Mouse (Mus musculus) E14TG2a.4 (cell line): ENCODE data around the gene Kmt5b.

ENCODE experiments used
- CTCF ChIP-seq: conservative IDR thresholded peaks from 2 replicates; pipeline ENCODE4 v1.5.1; 2014; ENCODE audit warnings: low read length
- NANOG ChIP-seq: IDR thresholded peaks from 2 replicates; pipeline ENCODE4 v1.6.1; 2014; ENCODE audit warnings: borderline replicate concordance, low read length, mixed read lengths

DNA sequence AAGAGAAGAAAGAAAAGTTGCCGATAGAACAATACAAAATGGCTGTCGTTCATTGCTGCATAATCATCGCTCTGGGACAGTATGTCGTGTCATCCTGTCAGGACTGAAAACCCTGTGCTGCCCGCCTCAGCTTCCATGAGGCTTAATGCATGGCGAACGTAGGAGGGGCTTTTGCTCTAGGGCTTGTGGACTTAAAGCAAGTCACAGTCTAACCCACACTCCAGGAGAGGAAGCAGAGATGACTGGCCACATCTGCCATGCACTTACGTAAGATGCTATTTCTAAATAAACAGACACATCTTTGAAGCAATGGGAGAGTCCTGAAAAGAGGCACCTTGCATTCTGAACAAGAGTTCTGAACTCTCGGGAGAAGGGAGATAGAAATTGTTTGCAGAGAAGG, 44.1 kb upstream of the Kmt5b start:
- TF ChIP-seq CTCF (no peak), NANOG (no peak)
